Mouse (Mus musculus): ENCODE measurements around the gene Eloa.
A peak's percentile ranks its signal among the peaks of the same experiment; 100 is the strongest.
"Not testable (repeated sequence)": the region's sequence is repeated elsewhere in the genome, so short reads cannot be mapped to it uniquely, and the experiment has no call there.

The Eloa gene

DNA sequence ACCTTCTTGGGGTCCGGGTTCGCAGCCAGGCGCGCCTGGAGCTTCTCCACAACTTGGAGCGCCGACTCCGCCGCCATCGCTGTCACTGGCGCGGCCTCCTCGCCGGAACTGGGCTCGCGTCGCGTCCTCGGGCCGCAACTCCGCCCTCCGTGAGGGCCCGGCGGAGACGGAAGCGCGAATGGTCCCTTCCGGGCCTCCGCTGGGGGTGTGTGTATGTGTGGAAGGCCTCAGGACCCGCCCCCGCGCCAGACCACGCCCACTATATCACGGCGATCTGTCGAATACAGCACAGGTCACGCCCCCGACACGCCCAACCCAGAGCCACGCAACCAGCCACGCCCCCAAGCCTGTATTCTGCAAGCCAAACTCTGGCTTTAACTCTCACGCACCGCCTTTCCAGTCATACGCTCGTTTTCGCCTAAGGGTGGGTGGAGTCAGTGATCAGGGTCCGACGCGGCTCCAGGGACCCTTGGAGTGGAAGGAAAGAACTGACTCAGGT is at the start of gene Eloa:
Gene Eloa (minus strand): TSS at position 215 of the 499 bp plus-strand sequence.
- DNase-seq (ENCODE audit: low spot score) = peak; percentile 98

DNA sequence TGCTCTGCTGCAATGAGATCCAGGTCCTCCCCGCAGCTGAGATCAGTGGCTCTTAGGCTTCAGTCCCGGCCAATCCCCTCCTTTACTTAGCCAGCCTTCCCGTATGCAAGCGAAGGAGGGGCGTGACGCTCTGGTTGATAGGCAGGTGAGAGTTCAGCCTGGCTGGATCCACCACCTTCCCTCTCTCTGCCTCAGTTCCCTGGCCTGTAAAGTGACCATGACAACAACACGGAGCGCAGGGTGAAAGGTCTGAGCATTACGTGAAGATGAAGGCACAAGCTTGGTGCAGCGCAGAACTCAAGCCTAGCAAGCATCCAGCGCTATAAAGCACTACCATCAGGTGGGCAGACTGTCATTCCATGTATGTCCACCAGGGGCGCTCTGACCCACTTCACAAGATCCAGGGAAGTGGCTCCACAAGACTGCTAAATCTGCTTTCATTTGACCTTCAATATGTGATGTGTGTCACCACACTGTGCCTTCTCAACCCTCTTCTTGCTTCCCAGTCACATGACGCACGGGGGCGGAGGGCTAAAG is 49.7 kb upstream of the Eloa start:
- peak; percentile 75 for DNase-seq (ENCODE audit: low spot score)

DNA sequence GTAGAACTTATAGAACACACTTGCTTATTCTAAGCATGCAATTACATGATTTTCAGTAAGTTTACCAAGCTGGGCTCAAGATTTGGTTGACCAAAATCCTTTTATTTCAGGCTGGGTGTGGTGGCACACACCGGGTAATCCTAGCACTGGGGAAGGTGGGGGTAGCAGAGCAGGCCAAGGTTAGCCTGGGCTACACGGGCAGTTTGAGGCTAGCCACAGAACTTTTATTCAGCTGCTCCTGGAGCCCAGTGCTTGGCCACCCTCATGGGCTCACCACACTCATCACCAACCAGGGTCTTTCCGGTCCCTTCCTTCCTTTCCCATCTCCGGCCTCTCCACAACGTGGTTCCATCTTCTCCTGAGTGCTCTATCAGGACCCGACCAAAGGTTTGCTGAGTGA is 49.0 kb upstream of the Eloa start:
- DNase-seq (ENCODE audit: low spot score) = no peak

DNA sequence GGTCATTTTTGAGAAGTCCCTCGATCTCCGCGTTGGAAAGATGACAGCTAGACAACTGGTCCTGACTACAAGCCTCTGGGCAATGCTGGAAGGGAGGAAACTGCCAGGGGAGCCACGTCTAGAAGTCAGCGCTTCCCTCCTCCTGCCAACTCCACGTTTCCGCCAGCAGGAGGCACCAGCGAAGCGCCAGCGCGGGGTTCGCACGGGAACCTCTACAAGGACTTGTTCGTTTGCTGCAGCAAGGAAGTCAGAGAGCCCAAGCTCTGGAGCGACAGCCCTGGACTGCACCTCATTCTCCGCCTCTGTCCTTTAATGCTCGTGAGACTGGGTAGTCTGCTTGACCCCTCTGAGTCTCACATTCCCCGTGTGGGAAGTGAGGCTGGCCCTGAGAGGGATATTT is 48.4 kb upstream of the Eloa start:
- DNase-seq (ENCODE audit: low spot score) = no peak

DNA sequence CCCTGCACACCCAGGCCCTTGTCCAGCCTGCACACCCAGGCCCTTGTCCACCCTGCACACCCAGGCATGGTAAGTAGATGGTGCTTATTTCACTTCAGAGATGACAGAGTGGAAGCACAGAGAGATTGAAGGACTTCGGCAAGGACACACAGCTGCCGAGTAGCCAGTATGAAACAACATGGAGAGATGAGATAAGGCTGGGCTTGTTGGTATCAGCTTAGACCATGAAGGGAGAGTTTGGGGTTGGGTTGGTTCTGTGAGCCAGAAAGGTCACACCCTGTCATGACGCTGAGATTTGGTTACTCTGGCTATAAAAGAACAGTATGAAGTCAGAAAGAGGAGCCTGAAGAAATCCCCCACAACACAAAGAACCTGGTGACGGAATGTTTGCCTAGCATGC is 47.8 kb upstream of the Eloa start:
- no peak for DNase-seq (ENCODE audit: low spot score)

DNA sequence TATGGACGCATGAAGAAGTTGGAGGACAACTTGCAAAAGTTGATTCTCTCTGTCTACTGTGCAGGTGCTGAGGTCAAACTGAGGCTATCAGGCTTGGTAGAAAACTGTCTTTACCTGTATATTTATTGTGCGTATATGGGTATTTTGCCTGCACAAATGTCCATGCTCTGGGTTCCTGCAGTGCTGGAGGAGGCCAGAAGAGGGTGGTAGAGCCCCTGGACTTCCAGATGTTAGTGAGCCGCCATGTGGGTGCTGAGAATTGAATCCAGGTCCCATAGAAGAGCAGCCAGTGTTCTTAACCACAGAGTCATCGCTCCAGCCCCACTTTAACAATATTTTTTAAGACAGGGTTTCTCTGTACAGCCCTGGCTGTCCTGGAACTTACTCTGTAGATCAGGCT is 41.6 kb upstream of the Eloa start:
- no peak for DNase-seq (ENCODE audit: low spot score)

DNA sequence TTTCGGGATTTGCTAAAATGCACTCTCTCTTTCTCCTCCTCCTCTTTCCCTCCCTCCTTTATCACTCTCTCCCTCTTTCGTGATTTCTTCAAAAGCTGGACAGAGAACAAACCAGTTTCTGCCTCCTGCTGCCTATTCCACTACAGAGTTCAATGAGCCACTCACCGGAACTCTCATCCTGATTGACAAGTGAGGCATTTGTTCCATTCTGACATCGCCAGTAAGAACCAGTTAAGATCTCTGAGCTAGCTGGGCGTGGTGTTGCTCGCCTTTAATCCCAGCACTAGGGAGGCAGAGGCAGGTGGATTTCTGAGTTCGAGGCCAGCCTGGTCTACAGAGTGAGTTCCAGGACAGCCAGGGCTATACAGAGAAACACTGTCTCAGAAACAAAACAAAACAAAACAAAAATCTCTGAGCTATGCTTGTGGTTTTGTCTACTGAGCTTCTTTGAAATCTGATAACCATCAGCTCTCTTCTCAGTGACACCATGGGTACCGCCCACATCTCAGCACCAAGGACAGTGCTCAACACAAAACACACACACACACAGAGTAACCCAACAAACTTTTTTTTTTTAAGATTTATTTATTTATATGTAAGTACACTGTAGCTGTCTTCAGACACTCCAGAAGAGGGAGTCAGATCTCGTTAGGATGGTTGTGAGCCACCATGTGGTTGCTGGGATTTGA is 38.4 kb upstream of the Eloa start:
- DNase-seq (ENCODE audit: low spot score) = not testable (repeated sequence)

DNA sequence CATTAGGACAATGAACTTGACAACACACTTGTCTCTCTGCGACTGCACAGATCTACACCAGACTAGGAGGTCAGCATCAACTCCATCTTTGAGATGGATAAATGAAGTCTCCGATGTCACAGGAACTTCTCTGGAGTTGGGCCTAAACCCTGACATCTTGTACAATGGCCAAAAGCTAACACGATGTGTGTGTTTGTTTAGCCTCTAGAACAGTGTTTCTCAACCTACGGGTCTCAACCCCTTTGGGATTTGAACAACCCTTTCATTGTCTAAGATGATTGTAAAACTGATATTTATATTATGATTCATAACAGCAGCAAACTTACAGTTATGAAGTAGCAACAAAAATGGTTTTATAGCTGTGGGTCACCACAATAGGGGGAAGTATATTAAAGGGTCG is 36.4 kb upstream of the Eloa start:
- DNase-seq (ENCODE audit: low spot score) = no peak

DNA sequence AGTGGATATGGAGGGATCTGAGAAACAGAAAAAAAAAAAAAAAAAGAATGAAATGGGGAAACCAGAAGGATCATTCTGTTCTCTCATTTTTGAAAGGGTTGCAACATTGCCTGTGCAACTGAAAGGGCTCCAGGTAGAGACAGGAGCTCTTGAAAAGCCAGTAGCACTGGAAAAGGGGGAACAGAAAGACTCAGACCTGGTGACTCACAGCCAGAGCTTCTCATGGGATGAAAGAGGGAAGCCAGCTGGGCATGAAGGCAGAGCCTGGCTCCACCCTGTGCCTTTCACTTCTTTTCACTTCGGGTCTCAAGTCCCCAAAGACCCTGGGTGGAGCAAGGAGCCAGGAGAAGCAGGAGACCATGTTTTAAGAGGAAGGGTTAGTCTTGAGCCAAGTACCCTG is 34.5 kb upstream of the Eloa start:
- no peak for DNase-seq (ENCODE audit: low spot score)

DNA sequence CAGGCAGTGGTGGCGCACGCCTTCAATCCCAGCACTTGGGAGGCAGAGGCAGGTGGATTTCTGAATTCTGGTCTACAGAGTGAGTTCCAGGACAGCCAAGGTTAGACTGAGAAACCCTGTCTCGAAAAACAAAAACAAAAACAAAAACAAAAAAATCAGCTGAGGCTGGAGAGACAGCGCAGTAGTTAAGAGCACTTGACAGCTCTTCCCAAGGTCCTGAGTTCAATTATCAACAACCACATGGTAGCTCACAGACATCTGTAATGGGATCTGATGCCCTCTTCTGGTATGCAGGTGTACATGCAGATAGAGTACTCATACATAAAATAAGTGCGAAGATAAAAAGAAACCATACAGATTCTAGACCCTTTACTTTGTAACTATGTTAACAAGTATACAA is 32.3 kb upstream of the Eloa start:
- no peak for DNase-seq (ENCODE audit: low spot score)

DNA sequence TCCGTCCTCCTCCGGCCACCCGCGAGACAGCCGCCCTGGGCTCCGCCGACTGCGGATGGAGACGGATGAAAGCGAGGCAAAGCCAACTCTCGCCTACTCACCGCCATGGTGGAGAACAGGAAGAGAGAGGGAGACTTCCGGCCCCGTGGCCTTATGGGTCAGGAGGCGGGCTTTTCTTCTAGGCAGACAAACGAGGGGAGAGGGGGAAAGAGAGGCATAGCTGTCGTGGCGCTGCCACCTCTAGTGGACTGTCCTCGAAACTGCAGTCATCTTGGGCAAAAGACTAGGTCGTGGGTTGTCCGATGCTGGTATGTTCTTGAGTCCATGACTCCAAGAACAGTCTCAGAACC is 31.7 kb upstream of the Eloa start, which contains the start of gene Rpl11:
Gene Rpl11 (minus strand): TSS at position 182 of the 350 bp plus-strand sequence.
- DNase-seq (ENCODE audit: low spot score) = peak; percentile 84

DNA sequence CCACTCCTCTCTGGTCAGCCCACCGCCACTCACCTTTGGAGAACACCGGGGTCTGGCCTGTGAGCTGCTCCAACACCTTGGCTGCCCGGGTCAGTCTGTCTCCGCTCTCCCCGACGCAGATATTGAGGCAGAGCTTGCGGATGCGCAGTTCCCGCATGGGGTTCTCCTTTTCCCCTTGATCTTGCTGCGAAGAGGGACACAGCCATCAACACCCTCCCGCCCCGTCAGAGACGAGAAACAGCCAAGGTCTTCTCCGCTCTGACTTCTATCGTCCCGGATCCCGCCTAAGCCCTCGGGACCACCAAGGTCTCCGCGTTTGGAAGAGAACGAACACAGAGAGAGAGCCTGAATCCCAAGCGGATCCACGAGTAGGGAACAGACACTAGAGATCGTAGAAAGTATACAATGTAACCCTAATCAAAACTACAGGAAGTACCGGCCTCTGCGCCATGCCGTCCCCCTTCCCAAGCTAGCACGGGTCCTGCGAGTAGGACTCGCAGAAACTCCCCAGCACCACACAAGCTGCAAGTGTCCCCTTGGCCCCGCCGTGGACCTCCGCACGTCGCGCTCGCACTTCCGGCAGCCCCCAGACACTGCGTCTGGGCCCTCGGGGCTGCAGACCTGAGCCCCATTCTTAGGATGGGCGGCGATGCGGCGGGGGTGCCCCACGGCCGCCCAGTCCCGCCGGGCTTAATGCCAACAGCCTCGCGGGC is 31.1 kb upstream of the Eloa start:
- no peak for DNase-seq (ENCODE audit: low spot score)

DNA sequence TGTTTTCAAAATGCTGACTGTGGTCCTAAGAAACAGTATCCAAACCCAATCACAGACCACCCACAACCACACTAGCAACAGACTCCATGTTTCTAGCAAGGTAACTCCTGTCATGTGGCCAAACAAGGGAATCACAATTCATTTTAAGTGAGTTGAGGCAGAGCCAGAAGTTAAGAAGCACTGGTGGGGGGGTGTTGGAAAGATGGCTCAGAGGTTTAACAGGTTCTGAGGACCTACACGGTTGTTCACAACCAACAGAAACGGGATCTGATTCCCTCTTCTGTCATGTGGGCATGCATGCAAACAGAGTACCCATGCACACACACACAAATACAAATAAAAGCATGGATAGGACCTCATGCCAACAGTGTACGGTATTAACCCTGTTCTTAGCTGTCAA is 30.5 kb upstream of the Eloa start:
- no peak for DNase-seq (ENCODE audit: low spot score)

DNA sequence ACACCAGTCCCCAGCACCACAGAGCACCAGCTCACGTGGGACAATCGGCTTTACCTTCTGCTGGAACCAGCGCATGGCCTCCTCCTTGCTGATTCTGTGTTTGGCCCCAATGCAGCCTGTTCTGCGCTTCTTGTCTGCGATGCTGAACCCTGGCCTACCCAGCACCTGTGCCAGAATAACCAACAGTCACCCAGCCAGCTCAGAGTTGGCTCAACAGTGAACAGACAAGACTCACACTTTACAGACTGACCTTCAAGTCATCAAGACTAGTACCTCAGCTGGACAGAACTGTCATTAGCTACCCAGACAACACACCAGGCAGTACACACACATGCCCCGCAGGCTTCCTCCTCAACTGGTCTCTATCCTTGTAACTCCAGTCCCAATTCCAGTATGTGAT is 28.7 kb upstream of the Eloa start:
- no peak for DNase-seq (ENCODE audit: low spot score)

DNA sequence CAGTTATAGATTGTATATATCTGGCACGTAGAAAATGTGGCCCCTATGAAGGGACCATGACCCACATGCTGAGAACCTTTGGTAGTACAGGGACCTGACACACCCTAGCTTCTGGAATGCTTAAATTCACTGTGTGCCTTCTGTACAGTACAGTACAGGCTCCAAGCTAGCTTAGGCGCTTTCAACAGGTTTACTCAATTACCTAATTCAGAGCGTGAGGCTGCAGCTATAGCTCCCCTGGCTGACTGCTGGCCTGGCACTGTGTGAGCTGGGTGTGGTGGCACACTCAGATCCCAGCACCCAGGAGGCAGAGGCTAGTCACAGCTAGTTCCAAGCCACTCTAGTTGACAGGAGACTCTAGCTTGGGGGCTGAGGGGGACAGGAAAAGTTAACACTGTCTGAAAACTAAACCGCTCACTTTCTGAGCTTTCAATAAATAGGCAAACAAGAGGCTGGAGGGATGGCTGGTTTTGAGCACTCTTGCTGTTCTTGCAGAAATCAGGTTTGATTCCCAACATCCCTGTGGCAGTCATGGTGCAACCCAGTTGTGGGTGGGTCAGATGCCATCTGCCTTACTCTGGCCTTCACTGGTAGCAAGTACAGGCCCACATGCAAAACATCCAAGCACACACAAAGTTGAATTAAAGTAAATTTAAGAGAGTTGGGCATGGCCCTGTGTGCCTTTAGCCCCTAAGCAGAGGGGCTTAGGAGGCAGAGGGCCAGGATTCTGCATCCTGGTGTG is 26.9 kb upstream of the Eloa start:
- no peak for DNase-seq (ENCODE audit: low spot score)

DNA sequence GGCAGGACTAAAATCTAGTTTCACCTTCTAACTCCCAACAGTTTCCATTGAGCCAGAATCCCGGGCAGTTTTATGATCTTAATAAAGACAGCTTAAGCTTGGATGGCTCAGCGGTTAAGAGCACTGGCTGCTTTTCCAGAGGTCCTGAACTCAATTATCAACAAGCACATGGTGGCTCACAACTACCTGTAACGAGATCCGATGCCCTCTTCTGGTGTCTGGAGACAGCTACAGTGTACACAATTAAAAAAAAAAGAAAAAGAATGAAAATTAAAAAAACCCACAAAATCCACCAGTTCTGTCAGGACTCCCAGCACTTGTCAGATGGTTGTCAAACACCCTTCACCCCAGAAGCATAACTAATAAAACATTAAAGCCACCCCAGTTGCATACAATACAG is 26.1 kb upstream of the Eloa start:
- no peak for DNase-seq (ENCODE audit: low spot score)

DNA sequence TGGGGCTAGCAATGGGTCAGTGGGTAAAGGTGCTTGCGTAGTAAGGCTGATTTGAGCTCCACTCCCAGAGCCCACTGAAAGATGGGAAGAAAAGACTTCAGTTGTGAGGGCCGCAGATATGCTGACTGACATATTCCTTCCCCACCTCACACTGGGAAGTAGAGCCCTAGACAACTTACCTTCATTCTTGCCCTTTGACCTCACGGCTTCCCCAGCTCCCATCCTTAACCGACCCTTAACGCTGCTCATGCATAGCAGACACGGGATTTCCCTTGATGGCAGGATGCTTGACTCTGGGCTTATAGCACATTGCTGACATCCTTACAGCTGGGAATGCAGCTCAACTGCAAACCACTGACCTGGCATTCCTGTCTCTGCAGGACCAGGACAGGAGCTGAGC is 25.3 kb upstream of the Eloa start:
- no peak for DNase-seq (ENCODE audit: low spot score)

DNA sequence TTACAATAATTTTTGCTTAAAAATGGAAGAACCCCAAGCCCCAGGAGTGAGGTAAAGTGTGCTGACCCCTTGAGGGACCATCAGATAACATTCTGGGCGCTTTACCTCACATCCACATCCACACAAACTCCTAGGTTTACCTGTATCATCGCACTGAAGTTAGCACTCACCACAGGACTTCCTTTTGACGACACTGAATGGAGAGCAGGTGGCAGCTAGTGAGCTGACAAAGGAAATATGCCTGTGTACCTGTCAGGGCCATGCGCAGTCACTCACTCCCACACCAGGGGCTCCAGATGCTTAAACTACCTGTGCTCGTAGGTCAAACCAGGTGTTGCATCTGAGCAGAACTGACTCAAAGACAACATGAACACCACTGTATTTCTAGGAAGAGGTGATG is 23.5 kb upstream of the Eloa start:
- DNase-seq (ENCODE audit: low spot score) = no peak

DNA sequence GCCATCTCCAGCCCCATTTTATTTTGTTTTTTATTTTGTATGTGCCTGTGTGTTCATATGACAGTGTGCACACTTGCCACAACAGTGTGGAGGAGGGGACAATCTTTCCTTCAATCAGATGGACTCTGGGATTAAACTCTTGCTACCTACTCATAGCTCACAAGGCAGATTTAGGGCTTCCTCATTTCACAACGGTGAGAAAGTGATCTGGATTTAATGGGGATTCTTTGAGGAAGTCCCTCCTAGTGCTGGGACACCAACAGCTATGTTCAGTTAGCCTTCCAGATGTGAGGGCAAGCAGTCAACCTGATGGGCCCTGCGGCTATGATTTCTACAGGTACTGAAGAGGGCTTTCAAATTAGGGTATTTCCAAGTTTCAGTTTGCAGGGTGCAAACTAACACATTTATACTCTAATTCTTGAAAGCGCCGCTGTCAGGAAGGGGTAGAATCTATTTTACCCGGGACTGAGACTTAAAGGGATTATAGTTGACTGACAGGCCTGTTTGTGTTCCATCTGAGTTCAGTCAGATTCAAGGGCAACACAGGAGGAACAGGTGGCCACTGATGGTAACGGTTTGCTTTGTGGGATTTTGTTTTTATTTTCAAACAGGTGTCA is 22.3 kb upstream of the Eloa start:
- DNase-seq (ENCODE audit: low spot score) = no peak

DNA sequence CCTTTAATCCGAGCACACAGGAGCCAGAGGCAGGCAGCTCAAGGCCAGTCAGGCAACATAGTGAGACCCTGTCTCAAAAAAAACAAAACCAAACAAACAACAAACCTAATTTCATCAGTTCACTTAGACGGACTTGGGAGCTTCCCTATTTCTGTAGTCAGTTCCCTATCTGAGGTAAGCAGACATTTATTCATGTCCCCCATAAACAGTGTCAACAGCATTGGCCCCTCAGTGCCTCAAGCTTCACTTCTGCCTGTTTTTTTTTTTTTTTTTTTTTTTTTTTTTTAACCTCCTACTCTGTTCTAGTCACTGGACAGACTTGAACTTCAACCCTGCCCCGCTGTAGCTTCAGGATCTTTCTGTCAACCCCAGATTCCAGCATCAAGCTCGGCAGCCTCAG is 13.5 kb upstream of the Eloa start:
- DNase-seq (ENCODE audit: low spot score) = no peak

DNA sequence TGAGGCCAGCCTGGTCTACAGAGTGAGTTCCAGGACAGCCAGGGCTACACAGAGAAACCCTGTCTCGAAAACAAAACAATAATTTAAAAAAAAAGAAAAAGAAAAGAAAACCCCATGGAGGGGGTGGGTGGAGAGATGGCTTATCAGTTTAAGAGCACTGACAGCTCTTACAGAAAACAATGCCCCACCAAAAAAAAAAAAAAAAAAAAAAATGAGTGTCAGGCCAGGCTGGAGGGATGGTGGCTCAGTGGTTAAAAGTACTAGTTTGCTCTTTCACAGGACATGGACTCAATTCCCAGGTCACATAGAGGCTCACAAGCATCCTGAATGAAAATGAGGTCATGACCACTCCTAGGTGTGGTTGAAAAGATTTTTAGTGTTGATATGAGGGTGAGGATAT is 11.7 kb upstream of the Eloa start:
- no peak for DNase-seq (ENCODE audit: low spot score)
